Mouse (Mus musculus): ENCODE measurements around the gene Cyb5r1.

Gene Cyb5r1

DNA sequence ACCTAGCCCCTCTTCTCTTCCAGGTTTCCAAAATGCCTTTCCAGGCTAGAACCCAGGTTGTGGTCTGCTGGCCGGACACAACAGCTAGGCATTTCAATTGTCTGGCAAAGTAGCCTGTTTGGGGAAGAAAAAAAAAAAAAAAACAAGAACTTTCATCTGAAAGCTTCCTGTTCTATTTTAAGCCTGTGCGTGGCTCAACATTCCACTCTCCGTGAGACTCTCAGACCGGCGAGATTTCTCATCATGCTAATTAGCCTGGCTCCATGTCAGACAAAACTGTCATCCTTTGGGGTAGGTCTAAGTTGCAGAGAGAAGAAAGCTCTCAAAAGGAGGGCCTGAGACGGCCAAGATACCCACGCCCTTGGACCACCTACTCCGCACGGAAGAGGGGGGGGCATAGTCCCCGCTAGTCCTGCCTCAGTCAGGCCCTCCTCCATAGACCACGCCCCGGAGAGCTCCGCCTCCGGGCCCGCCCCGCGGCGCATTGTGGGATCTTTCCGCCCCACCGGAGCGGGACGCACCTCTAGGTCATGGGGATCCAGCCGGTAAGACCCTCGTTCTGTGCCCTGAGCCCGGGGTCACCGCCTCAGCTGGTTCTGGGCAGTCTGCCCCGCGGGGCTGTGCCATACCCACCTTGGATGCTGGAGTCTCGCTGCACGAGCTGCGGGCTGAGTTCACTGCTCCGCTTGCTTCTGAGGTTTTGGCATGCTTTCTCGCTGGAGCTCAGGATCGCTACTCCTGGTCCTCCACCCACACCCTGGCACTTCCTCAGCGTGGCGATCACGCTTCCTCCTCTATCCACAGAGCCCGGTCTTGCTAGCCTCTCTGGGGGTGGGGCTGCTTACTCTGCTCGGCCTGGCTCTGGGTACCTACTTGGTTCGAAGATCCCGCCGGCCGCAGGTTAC, at the start of gene Cyb5r1:
Gene Cyb5r1, plus strand, starts transcription at position 51 of the 905 bp plus-strand sequence.
- peak; percentile 65 to 80 for DNase-seq (ENCODE audit: low spot score in 2 of 2)

DNA sequence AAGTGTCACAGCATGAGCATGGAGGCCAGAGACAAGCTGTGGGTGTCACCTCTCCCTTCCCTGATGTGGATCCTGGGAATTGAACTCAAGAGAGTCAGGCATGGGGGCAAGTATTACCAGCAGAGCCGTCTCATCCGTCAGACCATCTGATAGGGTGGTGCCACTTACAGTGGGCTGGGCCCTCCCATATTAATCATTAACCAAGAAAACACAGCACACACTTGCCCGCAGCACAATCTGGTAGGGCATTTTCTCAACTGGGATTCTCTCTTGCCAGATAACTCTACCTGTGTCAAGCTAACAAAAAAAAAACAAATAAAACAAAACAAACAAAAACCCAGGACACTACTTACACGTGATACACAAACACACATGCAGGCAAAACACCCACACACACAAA, 47.9 kb upstream of the Cyb5r1 start:
- DNase-seq (ENCODE audit: low spot score in 2 of 2): no peak

- no peak for DNase-seq (ENCODE audit: low spot score in 2 of 2)
Measured at GRCm38 (mm10) chr1:134360656-134361055, 44.7 kb upstream of the Cyb5r1 start.

DNA sequence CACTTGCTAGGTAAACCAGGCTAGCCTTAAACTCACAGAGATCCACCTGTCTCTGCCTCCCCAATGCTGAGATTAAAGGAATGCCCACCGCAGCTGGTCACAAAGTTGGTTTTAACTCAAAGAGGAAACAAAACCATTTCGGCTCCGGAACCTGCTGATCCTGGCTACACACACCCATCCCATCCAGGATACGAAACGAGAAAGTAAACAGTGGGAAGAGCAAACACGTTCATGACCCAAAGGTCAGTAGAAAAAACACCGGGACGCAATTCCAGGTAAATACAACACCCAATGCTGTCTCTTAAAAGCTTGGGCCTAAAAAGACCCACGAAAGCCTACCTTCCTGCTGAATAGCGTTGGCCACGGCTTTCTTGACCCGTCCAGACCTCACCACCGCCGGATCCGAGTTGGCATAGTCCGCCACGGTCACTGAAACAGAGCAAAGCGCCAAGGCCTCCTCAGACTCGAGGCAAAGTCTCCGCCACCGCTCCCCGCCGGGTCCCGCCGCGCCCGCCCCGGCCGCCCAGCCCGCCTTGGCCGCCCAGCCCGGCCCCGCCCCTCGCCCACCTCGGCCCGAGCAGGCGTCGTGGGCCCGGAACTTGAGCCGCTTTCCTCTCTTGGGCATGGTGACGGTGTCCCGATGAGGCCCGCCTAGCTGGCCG, 44.0 kb upstream of the Cyb5r1 start:
- no peak for DNase-seq (ENCODE audit: low spot score in 2 of 2)

GRCm38 (mm10) chr1:134361857-134362212, 43.5 kb upstream of the Cyb5r1 start, which contains the start of gene Tmem183a:
TSS of gene Tmem183a (minus strand) at chr1:134361979.
- peak; percentile 93 to 96 for DNase-seq (ENCODE audit: low spot score in 2 of 2)

GRCm38 (mm10) chr1:134363194-134363593, 42.2 kb upstream of the Cyb5r1 start:
- no peak for DNase-seq (ENCODE audit: low spot score in 2 of 2)

GRCm38 (mm10) chr1:134365491-134365890, 39.9 kb upstream of the Cyb5r1 start:
- peak in 1 of 2 experiments; percentile 19 for DNase-seq (ENCODE audit: low spot score in 2 of 2)

DNA sequence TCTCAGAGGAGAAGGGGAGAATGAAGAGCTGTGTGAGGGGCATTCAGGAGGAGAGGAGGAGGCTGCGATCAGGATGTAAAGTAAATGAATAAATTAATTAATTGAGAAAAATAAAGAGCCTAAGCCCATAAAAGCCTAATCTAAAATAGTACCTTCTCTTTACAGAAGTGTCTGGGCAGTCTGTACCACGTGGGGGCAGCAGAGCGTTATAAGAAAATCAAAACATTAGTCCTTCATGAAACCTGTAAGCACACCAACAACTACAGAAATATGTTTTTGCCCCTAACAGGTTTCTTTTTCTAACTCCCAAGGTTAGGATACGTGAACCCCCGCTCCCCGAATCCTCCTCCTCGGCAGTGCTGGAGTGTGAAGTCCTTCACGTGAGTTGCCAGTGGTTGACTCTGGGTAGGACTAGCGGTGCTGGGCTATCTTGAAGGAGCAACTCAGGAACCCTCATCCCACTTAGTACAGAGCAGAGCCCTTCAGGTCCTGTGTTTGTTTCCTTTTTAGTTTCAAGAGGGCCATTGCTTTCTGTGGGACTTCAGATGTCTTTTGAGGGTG, 36.5 kb upstream of the Cyb5r1 start:
- DNase-seq (ENCODE audit: low spot score in 2 of 2): peak; percentile 66 to 72

DNA sequence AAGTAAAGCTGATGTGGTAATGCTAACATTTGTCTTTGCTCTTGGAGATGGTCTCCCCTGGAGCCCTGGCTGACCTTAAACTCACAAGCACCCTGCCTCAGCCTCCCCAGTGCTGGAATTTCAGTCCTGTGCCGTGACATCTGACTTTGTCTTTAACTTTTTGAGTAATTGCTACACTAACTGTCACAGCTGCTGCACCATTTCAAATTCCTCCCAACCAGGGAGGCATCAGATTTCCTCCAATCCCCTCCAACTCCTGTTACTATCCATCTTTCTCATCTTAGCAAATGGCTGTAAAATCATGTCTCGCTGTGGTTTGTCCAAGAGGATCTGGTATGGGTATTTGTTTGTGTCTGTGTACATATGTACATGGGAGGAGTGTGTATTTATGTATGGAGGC, 31.2 kb upstream of the Cyb5r1 start:
- no peak for DNase-seq (ENCODE audit: low spot score in 2 of 2)

GRCm38 (mm10) chr1:134381051-134381450, 24.3 kb upstream of the Cyb5r1 start:
- DNase-seq (ENCODE audit: low spot score in 2 of 2): no peak

- DNase-seq (ENCODE audit: low spot score in 2 of 2): no peak
Measured at GRCm38 (mm10) chr1:134381795-134382625, 23.3 kb upstream of the Cyb5r1 start.

DNA sequence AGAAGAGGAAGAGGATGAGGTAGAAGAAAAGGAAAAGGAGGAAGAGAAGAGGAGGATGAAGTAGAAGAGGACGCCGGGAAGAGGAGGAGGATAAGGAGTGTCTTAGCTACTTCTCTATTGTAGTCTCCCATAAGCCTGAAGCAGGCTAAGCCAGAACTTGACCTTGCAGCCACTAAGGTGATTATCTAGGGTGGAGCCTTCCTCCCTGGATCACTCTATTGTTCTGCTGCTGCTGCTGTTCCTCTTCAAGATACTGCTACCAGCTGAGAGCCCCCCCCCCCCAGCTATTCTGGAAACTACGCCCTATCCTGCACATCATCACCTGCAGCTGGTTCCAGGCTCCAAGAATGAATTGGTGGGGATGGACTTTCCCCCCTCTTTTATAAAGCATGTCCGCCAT, 20.8 kb upstream of the Cyb5r1 start:
- DNase-seq (ENCODE audit: low spot score in 2 of 2): no peak

DNA sequence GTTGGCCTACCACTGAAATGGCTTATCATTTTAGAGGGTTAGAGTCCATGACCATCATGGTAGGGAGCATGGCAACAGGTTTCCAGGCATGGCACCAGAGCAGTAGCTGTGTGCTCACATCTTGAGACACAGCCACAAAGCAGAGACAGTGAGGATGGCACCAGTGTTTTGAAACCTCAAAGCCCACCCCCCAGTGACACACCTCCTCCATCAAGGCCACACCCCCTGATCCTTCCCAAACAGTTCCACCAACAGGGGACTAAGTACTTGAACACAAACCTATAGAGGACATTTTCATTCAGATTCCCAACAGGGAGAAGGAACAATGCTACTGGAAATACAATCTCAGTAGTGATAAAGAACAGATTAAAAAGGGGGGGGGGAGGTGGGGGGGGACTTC, 20.2 kb upstream of the Cyb5r1 start:
- DNase-seq (ENCODE audit: low spot score in 2 of 2): no peak

DNA sequence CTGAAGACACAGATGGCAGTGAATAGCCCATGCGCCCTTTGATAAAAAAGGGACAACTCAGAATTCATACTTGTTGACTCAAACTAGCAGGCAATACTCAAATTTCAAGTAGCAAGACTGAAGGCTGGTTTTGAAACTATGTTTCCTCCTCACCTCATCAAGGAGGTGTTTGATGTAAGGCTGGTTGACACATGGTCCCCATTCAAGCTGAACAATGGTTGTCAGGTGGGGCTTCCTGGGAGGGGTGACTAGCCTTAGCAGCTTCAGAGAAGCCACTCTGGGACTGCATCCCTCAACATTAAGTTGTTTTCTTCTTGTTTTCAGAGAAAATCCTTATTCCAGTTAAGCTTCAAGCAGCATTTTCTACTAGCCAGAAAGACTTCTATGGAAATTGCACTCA, 19.7 kb upstream of the Cyb5r1 start, which contains the start of gene 4933406M09Rik:
Gene 4933406M09Rik, plus strand, starts transcription at position 275 of the 400 bp plus-strand sequence.
- DNase-seq (ENCODE audit: low spot score in 2 of 2): no peak

DNA sequence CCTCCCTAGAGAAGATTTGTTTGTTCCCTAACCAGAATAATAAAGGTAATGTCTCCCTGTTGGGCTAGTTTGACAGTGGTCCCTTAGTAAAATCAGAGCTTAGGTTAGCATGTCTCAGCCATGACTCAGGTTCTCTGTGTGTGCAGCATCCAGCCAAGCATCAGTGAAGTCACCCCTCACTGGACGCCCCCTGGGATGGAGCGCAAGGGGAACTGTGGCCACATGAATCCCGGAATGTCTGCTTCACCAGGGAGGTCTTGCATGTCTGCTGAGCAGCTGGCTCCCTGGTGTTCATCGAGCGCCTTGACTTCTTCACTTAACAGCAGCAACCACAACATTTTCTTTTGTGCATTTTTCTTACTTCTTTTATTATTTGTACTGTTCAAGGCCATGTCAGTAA, 11.5 kb upstream of the Cyb5r1 start:
- no peak for DNase-seq (ENCODE audit: low spot score in 2 of 2)

DNA sequence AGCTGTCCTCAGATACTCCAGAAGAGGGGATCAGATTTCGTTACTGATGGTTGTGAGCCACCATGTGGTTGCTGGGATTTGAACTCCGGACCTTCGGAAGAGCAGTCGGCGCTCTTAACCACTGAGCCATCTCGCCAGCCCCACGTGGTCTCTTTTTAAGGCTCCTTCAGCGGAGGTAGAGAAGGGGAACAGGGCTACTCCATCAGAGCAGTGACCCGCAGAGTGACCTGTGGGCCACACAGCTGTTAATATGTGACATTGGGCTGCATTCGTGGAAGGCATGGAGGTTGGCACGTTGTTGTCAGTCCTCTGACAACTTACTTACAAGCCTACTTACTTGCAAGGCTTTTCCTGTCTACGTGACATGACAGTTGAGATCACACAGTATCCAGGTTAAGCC, 7.1 kb upstream of the Cyb5r1 start:
- DNase-seq (ENCODE audit: low spot score in 2 of 2): no peak

DNA sequence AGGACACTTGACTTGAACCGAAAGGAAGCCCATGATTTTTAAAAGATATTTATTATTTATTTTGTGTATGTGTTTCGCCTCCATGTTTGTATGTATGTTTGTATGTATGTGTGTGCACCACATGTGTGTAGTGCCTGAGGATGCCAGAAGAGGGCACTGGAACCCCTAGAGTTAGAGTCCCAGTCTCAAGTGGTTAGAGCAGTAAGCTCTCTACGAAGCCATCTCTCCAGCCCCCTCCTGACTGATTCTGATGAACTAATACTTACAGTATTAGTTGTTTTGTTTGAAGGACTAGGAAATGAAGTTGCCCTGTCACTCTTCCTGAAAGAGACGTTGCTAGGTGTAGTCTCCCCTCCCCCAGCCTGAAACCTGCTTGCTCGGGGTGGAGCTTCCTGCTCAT, 5.6 kb upstream of the Cyb5r1 start:
- no peak for DNase-seq (ENCODE audit: low spot score in 2 of 2)

- DNase-seq (ENCODE audit: low spot score in 2 of 2): no peak
Measured at GRCm38 (mm10) chr1:134406414-134406771, 1.0 kb downstream of the Cyb5r1 start.

GRCm38 (mm10) chr1:134408080-134408479, 2.7 kb downstream of the Cyb5r1 start:
- DNase-seq (ENCODE audit: low spot score in 2 of 2): no peak

DNA sequence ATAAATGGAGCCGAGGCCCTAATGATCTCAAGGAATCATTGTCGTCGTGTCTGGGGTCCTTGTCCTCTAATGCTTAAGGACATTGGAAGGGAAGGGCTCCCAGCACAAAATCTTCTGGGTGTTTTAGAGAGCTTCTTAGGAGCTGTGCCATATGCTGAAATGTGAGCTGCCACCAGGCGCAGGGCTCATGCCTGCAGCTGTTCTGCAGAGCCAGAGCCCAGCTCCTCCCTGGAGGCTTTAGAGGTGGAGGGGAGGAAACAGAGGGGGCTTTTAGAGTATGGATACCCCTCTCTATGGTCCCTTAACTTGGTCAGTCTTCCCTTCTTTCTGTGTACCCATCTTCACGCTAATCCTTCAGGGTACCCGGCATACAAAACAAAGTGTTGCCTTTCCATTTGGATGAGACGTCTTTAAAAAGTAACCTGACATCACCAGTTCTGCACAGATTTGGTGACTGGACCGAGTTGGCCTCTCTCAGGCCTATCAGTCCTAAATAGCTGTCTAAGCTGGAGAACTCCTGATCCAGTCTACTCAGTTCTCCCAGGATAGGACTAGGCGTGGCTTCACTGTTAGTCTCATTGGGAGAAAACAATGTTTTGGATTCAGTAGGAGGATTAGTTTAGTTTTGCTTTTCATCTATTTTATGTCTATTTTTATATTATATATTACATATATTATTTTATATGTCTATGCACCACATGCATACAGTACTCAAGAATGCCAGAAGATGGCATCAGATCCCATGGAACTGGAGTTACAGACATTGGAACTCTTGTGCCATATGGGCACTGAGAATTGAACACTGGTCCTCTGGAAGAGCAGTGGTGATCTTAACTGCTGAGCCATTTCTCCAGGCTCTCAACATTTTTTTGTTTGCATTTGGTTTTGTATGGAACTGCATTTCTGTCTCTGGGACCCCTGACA, 6.6 kb downstream of the Cyb5r1 start:
- no peak for DNase-seq (ENCODE audit: low spot score in 2 of 2)

DNA sequence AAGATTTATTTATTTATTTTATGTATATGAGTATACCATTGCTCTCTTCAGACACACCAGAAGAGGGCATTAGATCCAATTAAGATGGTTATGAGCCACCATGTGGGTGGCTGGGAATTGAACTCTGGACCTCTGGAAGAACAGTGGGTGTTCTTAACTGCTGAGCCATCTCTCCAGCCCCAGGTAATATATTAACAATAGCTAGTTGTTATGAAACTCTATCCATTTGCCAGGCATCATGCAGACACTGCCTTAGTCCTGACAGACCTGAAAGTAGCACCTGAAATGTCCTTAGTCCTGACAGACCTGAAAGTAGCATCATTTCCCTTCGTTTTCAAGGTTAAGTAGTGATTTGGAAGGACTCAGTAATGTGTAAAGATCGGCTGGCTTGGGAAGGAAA, 8.7 kb downstream of the Cyb5r1 start:
- DNase-seq (ENCODE audit: low spot score in 2 of 2): no peak
